Mouse (Mus musculus) ES-E14 (cell line): ENCODE data around the gene Gm12169. TPM values are rescaled to one million over a fixed set of nuclear protein-coding genes. Genes with fewer than 3 reads are reported as not detected.

Experiments
- DNase-seq: peaks from one replicate; pipeline ENCODE4 v3.0.0-alpha.2; 2013; ENCODE audit warnings: low read depth, low spot score
- H3K27ac ChIP-seq: 2 replicates; pipeline ENCODE4 v1.5.1; 2012; ENCODE audit warnings: low read depth, mild to moderate bottlenecking, low read length, moderate library complexity, mixed read lengths; ENCODE audit not compliant: poor library complexity, insufficient read depth, severe bottlenecking
- H3K36me3 ChIP-seq: 2 replicates; pipeline ENCODE4 v1.6.1; 2012; ENCODE audit warnings: mild to moderate bottlenecking, low read length, moderate library complexity, mixed read lengths; ENCODE audit not compliant: control insufficient read depth, poor library complexity, insufficient read depth, severe bottlenecking
- H3K4me1 ChIP-seq, 2 experiments: fragments of 150-350 bp in 1 of 2; sonication (generic) in 1 of 2; 2 replicates each; pipeline ENCODE4 v1.6.1; 2012; ENCODE audit warnings: low read length in 2 of 2, mild to moderate bottlenecking in 1 of 2, mixed read lengths in 1 of 2; ENCODE audit not compliant: control insufficient read depth in 2 of 2, insufficient read depth in 2 of 2, poor library complexity in 1 of 2
- H3K4me3 ChIP-seq, 2 experiments: fragments of 150-350 bp in 1 of 2; sonication (generic) in 1 of 2; 2 replicates each; pipeline ENCODE4 v1.5.1; 2012; ENCODE audit warnings: low read length in 2 of 2, low read depth in 1 of 2, mild to moderate bottlenecking in 1 of 2, mixed read lengths in 1 of 2; ENCODE audit not compliant: insufficient read depth in 1 of 2, poor library complexity in 1 of 2, severe bottlenecking in 1 of 2
- H3K9ac ChIP-seq: 2 replicates; pipeline ENCODE4 v1.6.1; 2012; ENCODE audit warnings: low read depth, mild to moderate bottlenecking, low read length, mixed read lengths; ENCODE audit not compliant: poor library complexity, insufficient read depth, severe bottlenecking
- H3K9me3 ChIP-seq: fragments of 150-350 bp; sonication (generic); 2 replicates; pipeline ENCODE4 v1.6.1; 2012; ENCODE audit warnings: low read depth, mild to moderate bottlenecking, low read length; ENCODE audit not compliant: control insufficient read depth, insufficient read depth
- CHD2 ChIP-seq: IDR thresholded peaks from 2 replicates; pipeline ENCODE4 v1.6.1; 2014; ENCODE audit warnings: mild to moderate bottlenecking, low read depth, low read length, inconsistent platforms
- HCFC1 ChIP-seq: IDR thresholded peaks from 2 replicates; pipeline ENCODE4 v1.6.1; 2012; ENCODE audit warnings: low read length, inconsistent platforms, borderline replicate concordance; ENCODE audit not compliant: insufficient read depth
- MAFK ChIP-seq: IDR thresholded peaks from 2 replicates; pipeline ENCODE4 v1.6.1; 2014; ENCODE audit warnings: mild to moderate bottlenecking, low read depth, low read length, inconsistent platforms; ENCODE audit not compliant: insufficient read depth
- ZC3H11A ChIP-seq: IDR thresholded peaks from 2 replicates; pipeline ENCODE4 v1.6.1; 2012; ENCODE audit warnings: low read depth, mild to moderate bottlenecking, inconsistent platforms, low read length, borderline replicate concordance
- ZNF384 ChIP-seq: IDR thresholded peaks from 2 replicates; pipeline ENCODE4 v1.6.1; 2012; ENCODE audit warnings: low read depth, low read length, inconsistent platforms
- in situ Hi-C, 2 experiments: fragments of 600-800 bp; cut with MboI; formaldehyde crosslinking; loops; one replicate each; pipeline ENCODE4 v1.15.1; 2025; ENCODE audit warnings: low sequenced_read_pairs in 2 of 2, inconsistent platforms in 1 of 2; ENCODE audit not compliant: unreplicated experiment in 2 of 2
- total RNA-seq: library from RNA; depleted of rRNA; stranded (reverse); fragments of 300-350 nt; gene quantifications from 2 replicates; pipeline ENCODE4 v1.2.3, GENCODE M21; 2012; rRNA removed

Gene Gm12169
- total RNA-seq, 1 experiment = not detected

- Histone ChIP-seq H3K9me3 (no peaks in the 10 kb centered on the region), H3K4me3 (no peak overlapping the region), H3K36me3 (no peaks in the 10 kb centered on the region), H3K9ac (no peak overlapping the region), H3K4me1 (no peaks in the 10 kb centered on the region), H3K27ac (no peak overlapping the region)
- DNase-seq = no peak
- in situ Hi-C loops = no loop called here
- TF ChIP-seq ZC3H11A (no peak), ZNF384 (no peak), CHD2 (no peak), MAFK (no peak), HCFC1 (no peak)
Measured at GRCm38 (mm10) chr11:46578771-46579281, 54.8 kb downstream of the Gm12169 start.

- no peak overlapping the region for H3K27ac ChIP-seq
- no peak overlapping the region for H3K4me3 ChIP-seq
- H3K9ac ChIP-seq = no peak overlapping the region
- no peaks in the 10 kb centered on the region for H3K4me1 ChIP-seq
- no peaks in the 10 kb centered on the region for H3K36me3 ChIP-seq
- DNase-seq = no peak
- no peaks in the 10 kb centered on the region for H3K9me3 ChIP-seq
- no peak for TF ChIP-seq ZNF384
- TF ChIP-seq HCFC1 = no peak
- TF ChIP-seq CHD2 = no peak
- TF ChIP-seq MAFK = no peak
- no peak for TF ChIP-seq ZC3H11A
- in situ Hi-C loops = no loop called here
Measured at GRCm38 (mm10) chr11:46580428-46580827, 56.4 kb downstream of the Gm12169 start.

DNA sequence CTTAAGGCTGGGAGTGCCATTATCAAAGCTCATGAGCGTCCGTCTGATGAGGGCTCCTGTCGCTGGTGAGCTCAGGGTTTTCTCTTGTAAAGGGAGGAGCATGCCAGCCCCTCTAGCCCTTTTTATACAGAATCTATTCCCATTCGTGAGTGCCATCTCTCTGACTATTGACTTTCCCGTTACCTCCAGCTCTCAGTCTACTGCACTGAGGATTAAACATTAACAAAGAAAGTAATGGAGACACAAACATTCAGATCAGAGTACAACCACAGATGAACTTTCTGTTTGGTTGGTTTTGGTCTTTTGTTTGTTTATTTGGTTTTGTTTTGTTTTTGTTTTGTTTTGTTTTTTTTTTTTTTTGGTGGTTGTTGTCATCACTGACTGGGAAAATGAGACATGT lies 58.7 kb downstream of the Gm12169 start:
- H3K4me3 ChIP-seq = no peak overlapping the region
- no peak overlapping the region for H3K9ac ChIP-seq
- DNase-seq = no peak
- H3K27ac ChIP-seq = no peak overlapping the region
- in situ Hi-C loops = no loop called here
- no peaks in the 10 kb centered on the region for H3K9me3 ChIP-seq
- TF ChIP-seq ZNF384 (no peak), ZC3H11A (no peak), HCFC1 (no peak), MAFK (no peak), CHD2 (no peak)
- no peaks in the 10 kb centered on the region for H3K4me1 ChIP-seq
- H3K36me3 ChIP-seq = no peaks in the 10 kb centered on the region

Other genes starting within 250 kb of the Gm12169 start
- gene Cyfip2, start 211.4 kb upstream of the Gm12169 start, total RNA-seq = 7.3 and 7.4 TPM in 2 replicates
- gene Itk, start 134.7 kb upstream of the Gm12169 start, total RNA-seq = not detected in 2 replicates
- gene Fam71b, start 127.7 kb upstream of the Gm12169 start, total RNA-seq = not detected in 2 replicates
- 31.6 and 44.1 TPM in 2 replicates for gene Med7, start 87.3 kb upstream of the Gm12169 start, total RNA-seq
- not detected in 2 replicates for gene Havcr2, start 69.3 kb upstream of the Gm12169 start, total RNA-seq
- not detected in 2 replicates for gene BC053393, start 47.3 kb downstream of the Gm12169 start, total RNA-seq
- gene Dppa1, start 105.0 kb downstream of the Gm12169 start, total RNA-seq = 1.4 TPM in 1 of 2 replicates, not detected in the other
- gene Timd2, start 182.8 kb downstream of the Gm12169 start, total RNA-seq = 0.16 and 5.2 TPM in 2 replicates
- gene Havcr1, start 210.9 kb downstream of the Gm12169 start, total RNA-seq = 0.22 TPM in 1 of 2 replicates, not detected in the other